Mouse (Mus musculus) heart, adult 2 months (tissue): ENCODE data around the gene Tmem240. TPM values are rescaled to one million over a fixed set of nuclear protein-coding genes. Genes with fewer than 3 reads are reported as not detected.

ENCODE experiments used
- DNase-seq, 2 experiments: peaks; one replicate each; pipeline ENCODE4 v3.0.0; 2021
- H3K27ac ChIP-seq: fragments of 200-600 bp; 2 replicates; pipeline ENCODE4 v1.8.1; 2022
- H3K27me3 ChIP-seq: fragments of 200-500 bp; 2 replicates; pipeline ENCODE4 v1.6.1; 2012; ENCODE audit warnings: mild to moderate bottlenecking, low read length, inconsistent platforms, mixed read lengths; ENCODE audit not compliant: control insufficient read depth, insufficient read depth
- H3K36me3 ChIP-seq: fragments of 200-500 bp; 2 replicates; pipeline ENCODE4 v1.6.1; 2012; ENCODE audit warnings: low read length, inconsistent platforms; ENCODE audit not compliant: control insufficient read depth, insufficient read depth
- H3K4me1 ChIP-seq: fragments of 200-500 bp; 2 replicates; pipeline ENCODE4 v1.6.1; 2011; ENCODE audit warnings: low read length; ENCODE audit not compliant: control insufficient read depth, insufficient read depth
- H3K4me3 ChIP-seq: fragments of 200-600 bp; 2 replicates; pipeline ENCODE4 v1.8.1; 2022
- H3K79me2 ChIP-seq: fragments of 200-500 bp; replicated peaks from 2 replicates; pipeline ENCODE4 v1.6.1; 2012; ENCODE audit warnings: mild to moderate bottlenecking, inconsistent platforms, low read length, moderate library complexity, mixed read lengths; ENCODE audit not compliant: control insufficient read depth, insufficient read depth
- H3K9ac ChIP-seq: fragments of 200-500 bp; 2 replicates; pipeline ENCODE4 v1.6.1; 2012; ENCODE audit warnings: low read depth, mild to moderate bottlenecking, control low read depth, inconsistent platforms, low read length, mixed read lengths
- CTCF ChIP-seq: fragments of 200-600 bp; IDR thresholded peaks from 2 replicates; pipeline ENCODE4 v1.8.1; 2022; ENCODE audit warnings: antibody characterized with exemption, mild to moderate bottlenecking, moderate library complexity
- EP300 ChIP-seq: fragments of 200-500 bp; IDR thresholded peaks from 2 replicates; pipeline ENCODE4 v1.6.1; 2011; ENCODE audit warnings: low read depth, low read length, control low read depth; ENCODE audit not compliant: insufficient read depth
- POLR2A ChIP-seq: fragments of 200-500 bp; IDR thresholded peaks from 2 replicates; pipeline ENCODE4 v1.6.1; 2011; ENCODE audit warnings: mild to moderate bottlenecking, low read depth, low read length, control low read depth; ENCODE audit not compliant: insufficient read depth
- WGBS: fragments of 180-500 bp; shearing (Covaris S2); methylation state at CpG from one replicate; pipeline ENCODE4 v1.1.7; 2018; 5-methylcytosine and 5-hydroxymethylcytosine counted together
- intact Hi-C: fragments of 180-260 bp; cut with DNase I; formaldehyde crosslinking; loops from one replicate; pipeline ENCODE4 v1.15.1; 2025
- polyA plus RNA-seq: library from polyadenylated mRNA; depleted of rRNA; stranded (reverse); fragments of >200 nt; gene quantifications from 2 replicates; pipeline ENCODE4 v1.2.3, GENCODE M21; 2012
- total RNA-seq, 2 experiments: library from RNA; stranded (reverse); gene quantifications; 2 replicates each; pipeline ENCODE4 v1.2.3; 2021

Gene Tmem240
- total and polyA plus RNA-seq, 3 experiments: 0.26 to 0.33 (median 0.32) TPM

DNA sequence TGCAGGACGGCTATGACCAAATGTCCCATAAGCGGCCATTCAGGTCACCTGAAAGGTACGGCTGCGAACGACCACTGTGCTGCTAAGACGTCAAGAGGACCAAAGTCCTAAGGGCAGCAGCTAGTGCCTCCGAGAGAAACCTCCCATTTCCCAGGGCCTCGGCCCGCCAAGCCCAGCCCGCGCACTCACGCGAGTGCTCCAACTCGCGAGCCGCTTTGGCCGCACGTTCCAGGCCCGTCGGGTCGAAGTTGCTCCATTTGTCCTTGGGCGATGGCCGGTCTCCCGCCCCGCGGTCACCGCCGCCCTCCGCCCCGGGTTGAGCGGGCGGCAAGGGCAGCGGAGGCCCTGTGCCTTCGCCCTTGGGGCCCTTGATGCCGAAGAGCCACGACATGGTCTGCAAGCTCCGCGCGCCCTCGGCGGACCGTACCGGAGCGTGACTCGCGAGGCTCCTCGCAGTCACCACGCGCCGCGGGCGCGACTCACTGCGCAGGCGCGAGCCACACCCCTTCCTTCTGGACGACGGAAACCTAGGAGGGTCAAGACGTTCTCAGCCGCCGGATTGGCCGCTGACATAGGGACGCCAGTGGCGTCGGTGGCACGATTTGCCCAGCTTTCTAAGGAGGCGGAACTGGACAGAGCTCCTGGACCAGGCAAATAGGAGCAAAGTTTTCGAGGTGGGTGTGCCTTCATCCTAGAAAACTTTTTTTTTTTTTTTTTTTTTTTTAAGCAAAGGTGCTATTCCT is 26.2 kb downstream of the Tmem240 start, which contains the start of gene Atad3a:
Gene Atad3a (minus strand): TSS at position 481 of the 743 bp plus-strand sequence.
- Histone ChIP-seq H3K4me1 (peaks cover 9% of the 10 kb centered on the region), H3K27me3 (no peaks in the 10 kb centered on the region), H3K9ac (peak within 1 kb of the TSS; percentile 80), H3K79me2 (peaks cover 4% of the 10 kb centered on the region; the same call in 1 of the 2 replicates), H3K27ac (peak within 1 kb of the TSS; percentile 87), H3K36me3 (peaks cover 3% of the 10 kb centered on the region), H3K4me3 (peak within 1 kb of the TSS; percentile 81)
- TF ChIP-seq POLR2A (peak; percentile 83), EP300 (peak; percentile 77), CTCF (0 out of 2 replicates have a peak, but pooled peaks have one; percentile 1)
- WGBS: under 1% methylated on average over 68 of the region's 68 CpGs
- intact Hi-C loops: loop anchor here (2.0 to 5.0 kb wide), 3 partner anchors 24 to 138 kb away; partner anchors contain the start of genes Cdk11b and Mrpl20
- peak; percentile 97 to 99 for DNase-seq

DNA sequence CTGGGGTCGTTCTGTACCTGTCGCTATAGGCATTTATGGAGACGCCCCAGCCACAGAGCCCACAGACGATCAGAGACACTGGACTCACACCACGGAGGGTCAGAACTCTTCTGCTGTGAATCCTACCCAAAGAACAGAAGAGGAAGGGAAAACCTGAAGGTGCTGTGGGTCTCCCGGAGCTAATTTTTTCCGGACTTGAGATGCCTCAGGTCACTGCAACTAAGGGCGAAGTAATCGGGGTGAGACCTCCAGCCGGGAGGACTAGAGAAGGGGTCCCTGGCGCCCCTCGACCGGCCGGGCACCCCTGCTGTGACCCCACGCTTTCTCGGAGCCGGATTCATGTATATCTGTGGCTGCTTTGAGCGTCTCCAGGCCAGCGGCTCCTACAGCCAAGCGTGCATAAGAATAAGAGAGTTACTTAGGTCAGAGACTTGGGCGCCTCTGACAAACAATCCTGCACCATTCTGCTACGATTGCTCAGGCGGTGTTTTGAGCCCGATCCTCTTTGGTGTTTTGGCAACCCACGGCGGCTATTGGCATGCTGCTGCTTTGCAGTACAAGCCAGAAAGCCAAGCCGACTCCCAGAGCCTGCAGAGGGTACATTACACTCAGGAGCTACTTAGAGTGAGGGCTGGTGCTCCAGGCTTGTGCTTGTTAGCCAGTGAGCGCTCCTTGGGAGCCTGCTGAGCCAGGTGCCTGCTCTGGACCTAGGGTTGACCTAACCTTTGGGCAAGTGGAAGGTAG is 26.9 kb downstream of the Tmem240 start:
- peaks cover 4% of the 10 kb centered on the region; the same call in 1 of the 2 replicates for H3K79me2 ChIP-seq
- H3K4me3 ChIP-seq: peak overlapping the region; percentile 81
- H3K27me3 ChIP-seq: no peaks in the 10 kb centered on the region
- peaks cover 9% of the 10 kb centered on the region for H3K4me1 ChIP-seq
- intact Hi-C loops: loop anchor here (2.0 to 5.0 kb wide), 3 partner anchors 25 to 139 kb away; partner anchors contain the start of genes Cdk11b and Mrpl20
- H3K36me3 ChIP-seq: peaks cover under 1% of the 10 kb centered on the region
- 2% methylated on average over 28 of the region's 28 CpGs for WGBS
- H3K27ac ChIP-seq: peak overlapping the region; percentile 87
- peak overlapping the region; percentile 67 for H3K9ac ChIP-seq
- TF ChIP-seq EP300 (no peak), CTCF (no peak), POLR2A (no peak)
- DNase-seq: peak in 1 of 2 experiments; percentile 40

DNA sequence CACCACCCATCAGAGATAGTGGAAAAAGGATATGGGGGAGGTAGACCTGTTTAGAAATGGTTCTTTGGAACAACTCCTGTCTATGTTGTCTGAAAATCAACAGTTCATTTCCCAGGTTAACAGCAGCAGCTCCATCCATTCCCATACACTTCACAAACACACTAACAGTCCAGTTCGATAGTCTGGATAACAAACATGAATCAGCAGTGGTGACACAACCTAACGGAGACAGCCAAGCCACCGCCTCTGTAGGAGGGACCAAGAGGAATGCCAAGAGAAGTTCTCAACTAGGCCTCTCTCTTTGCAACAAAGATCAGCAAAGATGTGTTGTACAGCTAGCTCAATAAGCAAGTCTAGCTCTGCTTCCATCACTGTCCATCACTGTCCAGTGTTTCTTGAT is 27.8 kb downstream of the Tmem240 start:
- Histone ChIP-seq H3K27ac (no peak overlapping the region), H3K27me3 (no peaks in the 10 kb centered on the region), H3K4me3 (no peak overlapping the region), H3K79me2 (peaks cover 4% of the 10 kb centered on the region; the same call in 1 of the 2 replicates), H3K9ac (no peak overlapping the region), H3K36me3 (no peaks in the 10 kb centered on the region), H3K4me1 (peaks cover 7% of the 10 kb centered on the region)
- no peak for DNase-seq
- WGBS: 76% methylated on average over 3 of the region's 3 CpGs
- TF ChIP-seq CTCF: no peak
- TF ChIP-seq EP300: no peak
- no peak for TF ChIP-seq POLR2A
- intact Hi-C loops: loop anchor here (5.0 kb wide), 2 partner anchors 40 to 140 kb away; partner anchors contain the start of genes Cdk11b and Mrpl20

DNA sequence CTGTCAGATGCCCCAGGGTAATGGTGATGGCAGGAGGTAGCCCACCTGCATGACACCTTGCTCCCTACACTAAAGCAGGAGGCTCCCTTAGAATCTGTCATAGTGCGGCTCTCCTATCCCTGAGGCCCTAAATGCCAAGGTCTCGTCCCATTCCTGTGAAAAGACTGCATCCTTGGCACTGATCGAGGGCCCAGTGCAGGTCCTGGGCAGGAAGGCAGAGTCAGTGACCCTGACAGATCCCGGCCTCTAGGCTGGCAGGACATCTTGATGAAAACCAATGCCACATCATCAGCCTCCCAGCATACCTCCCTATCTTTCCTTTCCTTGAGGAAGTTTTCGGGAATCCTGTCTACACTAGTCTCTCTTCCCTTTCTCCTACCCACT is 34.9 kb downstream of the Tmem240 start:
- H3K27me3 ChIP-seq: no peaks in the 10 kb centered on the region
- H3K4me3 ChIP-seq: peak overlapping the region; percentile 61
- peak overlapping the region; percentile 87 for H3K27ac ChIP-seq
- intact Hi-C loops: loop anchor here (1.0 kb wide), 1 partner anchor 47 kb away; no protein-coding TSS in a partner anchor
- peaks cover 2% of the 10 kb centered on the region for H3K4me1 ChIP-seq
- no peaks in the 10 kb centered on the region for H3K79me2 ChIP-seq
- 0 out of 2 replicates have a peak overlapping the region, but pooled peaks have one; percentile 31 for H3K9ac ChIP-seq
- TF ChIP-seq EP300 (no peak), POLR2A (no peak), CTCF (no peak)
- DNase-seq: no peak
- no peaks in the 10 kb centered on the region for H3K36me3 ChIP-seq
- 71% methylated on average over 5 of the region's 5 CpGs for WGBS

DNA sequence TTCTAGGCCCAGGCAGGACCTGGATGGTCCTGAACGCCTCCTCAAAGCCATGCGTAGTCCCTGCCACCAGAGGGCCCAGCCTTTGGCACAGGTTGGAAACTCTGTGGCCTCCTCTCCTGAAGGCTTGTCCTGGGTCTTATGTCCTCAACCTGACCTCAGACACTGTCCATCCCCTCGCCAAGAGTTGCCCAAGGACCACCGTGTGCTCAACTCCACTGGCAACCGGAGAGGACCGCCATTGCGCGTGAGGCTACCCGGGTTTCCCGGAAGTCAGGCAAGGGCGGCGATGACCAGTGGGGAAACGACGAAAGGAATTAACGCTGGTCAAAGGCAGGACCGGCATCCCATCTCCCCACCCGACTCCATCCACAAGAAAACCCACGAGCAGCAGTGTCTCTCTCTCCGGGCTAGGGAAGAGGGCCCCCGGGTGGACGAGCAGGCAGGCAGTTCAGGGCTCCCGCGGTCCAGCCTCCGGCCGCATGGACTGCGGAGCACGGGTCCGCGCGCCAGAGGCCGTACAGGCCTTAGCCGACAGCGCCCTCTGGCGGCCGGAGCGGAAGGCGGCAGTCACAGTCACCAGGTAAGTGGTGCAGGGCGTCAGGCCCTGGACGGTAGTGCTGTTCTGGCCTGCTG is 35.4 kb downstream of the Tmem240 start:
- Histone ChIP-seq H3K79me2 (no peaks in the 10 kb centered on the region), H3K4me1 (peaks cover 3% of the 10 kb centered on the region), H3K4me3 (peak overlapping the region; percentile 61), H3K27ac (peak overlapping the region; percentile 87), H3K36me3 (no peaks in the 10 kb centered on the region), H3K9ac (peak overlapping the region; percentile 80), H3K27me3 (no peaks in the 10 kb centered on the region)
- TF ChIP-seq EP300 (peak; percentile 82; the same call in 1 of the 2 replicates), POLR2A (peak; percentile 49), CTCF (peak; percentile 75)
- WGBS: under 1% methylated on average over 39 of the region's 39 CpGs
- intact Hi-C loops: loop anchor here (1.0 kb wide), 2 partner anchors 14 to 48 kb away; no protein-coding TSS in a partner anchor
- peak; percentile 91 to 95 for DNase-seq
